Mouse (Mus musculus): ENCODE data around the gene Gldn. TPM values are rescaled to one million over a fixed set of nuclear protein-coding genes. Genes with fewer than 3 reads are reported as not detected.

Gene Gldn
- not detected in 4 replicates for total RNA-seq (2023; ENCODE audit: inconsistent age)

GRCm38 (mm10) chr9:54286331-54286987 is at the start of gene Gldn:
Gene Gldn, plus strand, starts transcription at chr9:54286486.

GRCm38 (mm10) chr9:54268010-54268409 is 18.3 kb upstream of the Gldn start, which contains the start of gene Cyp19a1:
Gene Cyp19a1, minus strand, starts transcription at chr9:54268110.

Other genes with a start within 250 kb of the Gldn start
- not detected in 4 replicates for gene Tnfaip8l3, start 218.1 kb upstream of the Gldn start, total RNA-seq (2023; ENCODE audit: inconsistent age)
- not detected in 4 replicates for gene Cyp19a1, start 18.4 kb upstream of the Gldn start, total RNA-seq (2023; ENCODE audit: inconsistent age)
- gene Dmxl2, start 215.1 kb downstream of the Gldn start, total RNA-seq (2023; ENCODE audit: inconsistent age), result 0.36 to 1.9 TPM (median 0.91 TPM) in 4 replicates

Data from B cell, adult (primary cell).